Mouse (Mus musculus): ENCODE data around the gene Rab1b. TPM values are rescaled to one million over a fixed set of nuclear protein-coding genes. Genes with fewer than 3 reads are reported as not detected.

The Rab1b gene
- total RNA-seq, 1 experiment from 2014 or later = 62.3 TPM

GRCm38 (mm10) chr19:5053909-5054308 is 53.0 kb downstream of the Rab1b start:
- ATAC-seq (replicated peaks; ENCODE audit: low read depth, poor library complexity, severe bottlenecking) = peak; percentile 40; the same call in 1 of the 2 replicates

GRCm38 (mm10) chr19:5052853-5053252 is 54.0 kb downstream of the Rab1b start:
- no peak for ATAC-seq (replicated peaks; ENCODE audit: low read depth, poor library complexity, severe bottlenecking)

GRCm38 (mm10) chr19:5052166-5052822 is 54.6 kb downstream of the Rab1b start:
- ATAC-seq (replicated peaks; ENCODE audit: low read depth, poor library complexity, severe bottlenecking) = no peak

- ATAC-seq (replicated peaks; ENCODE audit: low read depth, poor library complexity, severe bottlenecking) = no peak
Observed at GRCm38 (mm10) chr19:5051515-5051914, 55.4 kb downstream of the Rab1b start.

GRCm38 (mm10) chr19:5051031-5051430 is 55.8 kb downstream of the Rab1b start:
- ATAC-seq (replicated peaks; ENCODE audit: low read depth, poor library complexity, severe bottlenecking) = 0 out of 2 replicates have a peak, but pooled peaks have one; percentile 16

- ATAC-seq (replicated peaks; ENCODE audit: low read depth, poor library complexity, severe bottlenecking) = peak; percentile 27
Observed at GRCm38 (mm10) chr19:5050047-5050905, 56.6 kb downstream of the Rab1b start, which contains the start of gene Rin1. TSS of gene Rin1 (plus strand) at chr19:5050481.

GRCm38 (mm10) chr19:5049325-5049724 is 57.5 kb downstream of the Rab1b start:
- ATAC-seq (replicated peaks; ENCODE audit: low read depth, poor library complexity, severe bottlenecking) = no peak

Other genes with a start within 250 kb of the Rab1b start
- 0.37 TPM in 1 of 2 replicates, not detected in the other for gene Actn3, start 229.2 kb downstream of the Rab1b start, total RNA-seq (2017)
- 9.2 and 9.6 TPM in 2 replicates for gene Zdhhc24, start 228.4 kb downstream of the Rab1b start, total RNA-seq (2017)
- gene Bbs1, start 200.4 kb downstream of the Rab1b start, total RNA-seq (2017) = 3.8 and 4.8 TPM in 2 replicates
- 34.8 and 40.8 TPM in 2 replicates for gene Dpp3, start 178.8 kb downstream of the Rab1b start, total RNA-seq (2017)
- 0.14 TPM in 1 of 2 replicates, not detected in the other for gene Peli3, start 163.9 kb downstream of the Rab1b start, total RNA-seq (2017)
- 56.0 and 82.6 TPM in 2 replicates for gene Mrpl11, start 144.9 kb downstream of the Rab1b start, total RNA-seq (2017)
- not detected in 2 replicates for gene Npas4, start 116.8 kb downstream of the Rab1b start, total RNA-seq (2017)
- gene Slc29a2, start 83.2 kb downstream of the Rab1b start, total RNA-seq (2017) = 2.3 and 4.3 TPM in 2 replicates
- gene B4gat1, start 68.2 kb downstream of the Rab1b start, total RNA-seq (2017) = 9.2 TPM in 1 of 2 replicates, not detected in the other
- 5.8 TPM in 1 of 2 replicates, not detected in the other for gene AC124502.3, start 68.2 kb downstream of the Rab1b start, total RNA-seq (2017)
- gene Brms1, start 65.7 kb downstream of the Rab1b start, total RNA-seq (2017) = 27.8 and 28.5 TPM in 2 replicates
- gene Rin1, start 56.6 kb downstream of the Rab1b start, total RNA-seq (2017) = 0.15 and 0.18 TPM in 2 replicates
- 0.41 and 0.49 TPM in 2 replicates for gene Cd248, start 39.0 kb downstream of the Rab1b start, total RNA-seq (2017)
- gene Tmem151a, start 21.5 kb downstream of the Rab1b start, total RNA-seq (2017) = not detected in 2 replicates
- 15.2 and 19.3 TPM in 2 replicates for gene Yif1a, start 18.5 kb downstream of the Rab1b start, total RNA-seq (2017)
- 0.46 TPM in 1 of 2 replicates, not detected in the other for gene Cnih2, start 8.6 kb downstream of the Rab1b start, total RNA-seq (2017)
- gene Klc2, start 11.5 kb upstream of the Rab1b start, total RNA-seq (2017) = 4.8 and 5.2 TPM in 2 replicates
- gene Pacs1, start 166.0 kb upstream of the Rab1b start, total RNA-seq (2017) = 9.7 and 20.6 TPM in 2 replicates
- gene Sf3b2, start 188.4 kb upstream of the Rab1b start, total RNA-seq (2017) = 235 and 265 TPM in 2 replicates
- gene Gal3st3, start 191.3 kb upstream of the Rab1b start, total RNA-seq (2017) = not detected in 2 replicates
- not detected in 2 replicates for gene Catsper1, start 228.7 kb upstream of the Rab1b start, total RNA-seq (2017)
- gene Cst6, start 242.5 kb upstream of the Rab1b start, total RNA-seq (2017) = not detected in 2 replicates